Mouse (Mus musculus) E14TG2a.4 (cell line): ENCODE measurements at regions not wholly inside any gene's neighbourhood (a gene's known extent, or its start where the extent isn't known, plus 50 kb on each side); places are given as distances from the start of the nearest gene placed in this dataset.
"Not testable (repeated sequence)": the region's sequence is repeated elsewhere in the genome, so short reads cannot be mapped to it uniquely, and the experiment has no call there.

Source experiments
- CTCF ChIP-seq: conservative IDR thresholded peaks from 2 replicates; pipeline ENCODE4 v1.5.1; 2014; ENCODE audit warnings: low read length
- POU5F1 ChIP-seq: IDR thresholded peaks from 2 replicates; pipeline ENCODE4 v1.6.1; 2014; ENCODE audit warnings: low read length, borderline replicate concordance

- not testable (repeated sequence) for TF ChIP-seq CTCF, POU5F1
Observed at GRCm38 (mm10) chr16:25523141-25523540, 160.4 kb upstream of the Trp63 start.
